Mouse (Mus musculus) left cerebral cortex, adult 9 months (tissue): ENCODE measurements at regions not wholly inside any gene's neighbourhood (a gene's known extent, or its start where the extent isn't known, plus 50 kb on each side); places are given as distances from the start of the nearest gene placed in this dataset.

Experiments used
- DNase-seq, 2 experiments: peaks; one replicate each; pipeline ENCODE4 v3.0.0; 2022; ENCODE audit warnings: low spot score in 2 of 2

- no peak for DNase-seq
Measured at GRCm38 (mm10) chr3:52543006-52543405, 274.9 kb downstream of the Foxo1 start.

DNA sequence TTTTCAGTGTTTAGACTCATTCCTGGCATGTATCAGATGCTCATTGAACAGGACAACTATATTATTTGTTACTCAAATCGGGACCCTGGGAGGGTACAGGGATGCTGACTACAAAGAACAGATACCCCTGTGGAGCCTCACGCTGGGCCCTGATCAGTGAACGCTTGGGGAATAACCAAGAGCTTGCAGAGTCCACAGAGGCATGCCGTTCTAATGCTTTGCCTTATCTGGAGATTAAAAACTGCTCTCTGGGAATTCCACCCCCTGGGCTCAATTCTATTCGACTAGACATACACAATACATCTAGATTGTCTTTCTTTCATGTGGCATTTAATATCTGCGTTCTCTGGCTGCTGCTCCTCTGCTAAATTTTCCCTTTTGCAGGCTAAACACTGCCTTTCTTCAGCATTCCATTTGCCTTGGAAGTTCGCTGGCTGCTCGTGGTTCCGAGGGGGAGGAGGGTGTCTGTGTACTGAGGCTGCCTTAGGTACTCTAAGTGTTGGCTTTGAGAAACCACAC is 272.8 kb downstream of the Foxo1 start:
- DNase-seq = no peak

DNA sequence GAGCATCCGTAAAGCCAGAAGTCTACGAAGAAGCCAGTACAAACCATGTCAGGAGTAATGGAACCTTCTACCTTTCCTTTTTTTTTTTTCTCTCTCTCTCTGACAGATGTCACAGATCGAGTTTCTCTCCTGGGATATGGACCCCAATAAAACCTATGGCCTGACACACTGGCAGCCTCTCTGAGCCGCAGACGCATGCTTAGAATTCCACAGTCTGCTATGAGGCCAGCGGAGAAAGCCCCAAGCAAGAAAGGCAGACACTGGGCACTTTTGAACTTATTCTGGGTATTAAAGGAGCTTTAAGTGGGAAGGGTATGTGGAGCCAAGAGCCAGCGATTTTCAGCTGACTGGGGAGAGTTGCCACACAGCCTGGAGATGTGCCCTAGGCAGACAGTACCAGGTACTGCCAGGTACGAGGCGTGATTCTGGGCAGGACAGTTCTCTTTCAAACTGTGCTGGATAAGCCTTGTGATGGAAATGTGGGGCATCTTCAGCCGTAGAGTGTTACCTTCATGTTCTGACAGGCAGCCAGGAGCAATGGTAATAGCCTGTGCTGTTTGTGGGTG is 271.8 kb downstream of the Foxo1 start:
- DNase-seq = no peak

DNA sequence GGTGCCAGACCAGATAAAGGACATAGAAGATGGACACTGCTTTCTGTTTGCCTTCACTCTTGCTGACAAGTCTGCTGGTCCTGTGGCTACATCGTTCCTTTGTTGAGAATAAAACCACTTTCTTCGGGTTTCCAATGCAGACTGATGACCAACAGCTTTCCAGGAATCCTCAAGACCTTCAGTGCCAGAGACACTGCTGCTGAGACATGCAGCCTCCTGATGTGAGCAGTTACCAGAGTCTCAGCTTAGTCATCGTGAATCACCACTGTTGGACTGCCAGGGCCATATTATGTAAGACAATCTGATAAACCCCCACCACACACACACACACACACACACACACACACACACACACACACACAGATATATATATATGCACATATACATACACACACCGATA is 270.2 kb downstream of the Foxo1 start:
- peak in 1 of 2 experiments; percentile 13 for DNase-seq

GRCm38 (mm10) chr3:52537362-52537911 is 269.3 kb downstream of the Foxo1 start:
- no peak for DNase-seq

DNA sequence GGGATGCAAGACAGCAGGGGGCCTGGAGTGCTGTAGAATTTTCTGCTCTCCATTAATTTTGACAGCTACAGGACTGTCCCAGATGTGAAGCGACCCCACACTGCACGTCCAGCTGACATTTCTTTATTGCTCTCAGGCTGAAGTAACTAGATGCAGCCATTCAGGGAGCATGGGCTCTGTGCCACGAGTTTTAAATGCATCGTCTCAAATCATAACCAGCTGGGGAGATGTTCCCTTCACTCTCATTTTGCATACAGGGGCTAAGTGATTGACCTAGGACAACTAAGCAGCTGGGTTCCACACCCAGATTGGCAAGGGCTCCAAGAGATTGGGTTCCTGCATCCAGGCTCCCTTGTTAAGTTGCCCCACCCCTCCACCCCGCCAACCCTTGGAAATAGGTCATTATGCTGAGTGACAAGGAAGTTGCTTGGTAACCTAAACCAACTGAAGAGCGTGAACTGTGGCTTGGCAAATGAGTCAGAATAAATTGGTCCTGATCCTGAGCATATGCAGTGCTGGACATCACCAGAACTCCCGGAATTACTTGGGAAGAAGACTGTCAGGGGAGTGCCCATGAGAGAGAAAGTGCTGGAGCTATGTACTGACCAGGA is 267.4 kb downstream of the Foxo1 start:
- no peak for DNase-seq

GRCm38 (mm10) chr3:52534118-52534517 is 266.0 kb downstream of the Foxo1 start:
- DNase-seq = no peak

DNA sequence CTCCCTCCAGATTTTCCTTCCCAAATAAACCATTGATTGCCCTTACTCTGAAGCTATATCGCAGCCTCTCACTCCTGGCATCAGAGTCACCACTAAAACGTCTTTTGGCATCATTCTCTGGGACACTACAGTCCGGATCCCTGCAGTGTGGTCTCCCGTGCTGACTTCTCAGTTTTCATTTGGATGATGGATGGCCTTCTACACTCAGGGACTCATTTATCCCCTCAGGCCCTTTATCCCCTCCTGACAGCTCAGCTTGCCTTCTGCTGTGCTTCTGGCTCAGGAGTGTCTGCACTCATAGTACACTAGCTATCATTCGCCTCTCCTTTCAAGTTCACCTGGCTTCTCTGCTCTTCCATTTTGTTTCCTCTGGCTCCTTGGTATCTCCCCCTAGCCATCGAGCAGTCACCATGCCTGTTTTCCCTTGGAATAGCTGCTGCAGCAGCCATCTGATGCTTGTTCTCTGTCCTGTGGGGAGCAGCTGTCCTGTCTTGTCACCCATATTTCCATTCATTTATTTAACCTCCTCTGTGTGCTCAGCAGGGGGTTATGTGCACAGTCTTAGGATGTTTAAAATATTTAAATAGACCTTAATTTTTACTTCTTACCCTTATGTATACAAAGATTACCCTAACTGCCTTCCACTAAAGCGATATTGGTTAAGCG is 263.7 kb downstream of the Foxo1 start:
- DNase-seq = no peak

GRCm38 (mm10) chr3:52530406-52530970 is 262.4 kb downstream of the Foxo1 start:
- no peak for DNase-seq

GRCm38 (mm10) chr3:52529136-52529535 is 261.0 kb downstream of the Foxo1 start:
- DNase-seq = no peak

DNA sequence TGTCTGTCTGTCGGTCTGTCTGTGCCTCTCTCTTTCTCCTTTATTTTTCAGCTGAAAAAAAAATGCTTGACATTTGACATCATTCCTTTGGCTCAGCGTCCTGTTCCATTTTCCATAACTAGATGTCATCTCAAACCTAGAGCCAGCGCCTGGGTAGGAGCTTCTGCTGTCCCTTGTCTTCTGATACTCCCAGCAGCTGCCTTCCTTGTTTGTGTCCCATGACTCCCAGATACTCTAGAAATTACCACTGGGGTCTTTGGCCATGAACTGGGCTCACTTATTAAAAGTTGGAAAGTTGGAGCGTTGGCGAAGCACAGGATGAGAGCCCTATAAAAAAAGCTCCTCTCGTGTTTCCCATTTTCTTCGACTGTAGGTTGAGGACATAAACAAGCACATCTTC is 260.4 kb downstream of the Foxo1 start:
- DNase-seq = no peak

GRCm38 (mm10) chr3:52527781-52528180 is 259.6 kb downstream of the Foxo1 start:
- DNase-seq = no peak

- no peak for DNase-seq
Measured at GRCm38 (mm10) chr3:52527010-52527754, 259.0 kb downstream of the Foxo1 start.

- no peak for DNase-seq
Measured at GRCm38 (mm10) chr3:52522886-52523285, 254.8 kb downstream of the Foxo1 start.

DNA sequence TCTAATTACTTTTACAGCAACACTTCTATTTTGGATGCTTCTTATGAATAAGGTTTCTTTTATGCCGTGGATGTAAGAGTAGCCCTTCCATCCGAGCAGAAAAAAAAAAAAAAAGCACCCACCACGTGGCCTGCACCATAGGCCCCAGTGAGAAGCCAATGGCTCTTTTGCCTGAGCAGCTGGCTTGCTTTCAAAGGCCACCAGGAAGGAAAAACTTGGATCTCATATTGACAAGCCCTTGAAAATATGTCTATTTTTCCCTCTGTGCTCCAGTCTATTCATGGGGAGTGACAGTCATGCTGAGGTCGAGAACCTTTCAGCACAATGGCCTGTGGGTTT is 252.4 kb downstream of the Foxo1 start:
- no peak for DNase-seq

DNA sequence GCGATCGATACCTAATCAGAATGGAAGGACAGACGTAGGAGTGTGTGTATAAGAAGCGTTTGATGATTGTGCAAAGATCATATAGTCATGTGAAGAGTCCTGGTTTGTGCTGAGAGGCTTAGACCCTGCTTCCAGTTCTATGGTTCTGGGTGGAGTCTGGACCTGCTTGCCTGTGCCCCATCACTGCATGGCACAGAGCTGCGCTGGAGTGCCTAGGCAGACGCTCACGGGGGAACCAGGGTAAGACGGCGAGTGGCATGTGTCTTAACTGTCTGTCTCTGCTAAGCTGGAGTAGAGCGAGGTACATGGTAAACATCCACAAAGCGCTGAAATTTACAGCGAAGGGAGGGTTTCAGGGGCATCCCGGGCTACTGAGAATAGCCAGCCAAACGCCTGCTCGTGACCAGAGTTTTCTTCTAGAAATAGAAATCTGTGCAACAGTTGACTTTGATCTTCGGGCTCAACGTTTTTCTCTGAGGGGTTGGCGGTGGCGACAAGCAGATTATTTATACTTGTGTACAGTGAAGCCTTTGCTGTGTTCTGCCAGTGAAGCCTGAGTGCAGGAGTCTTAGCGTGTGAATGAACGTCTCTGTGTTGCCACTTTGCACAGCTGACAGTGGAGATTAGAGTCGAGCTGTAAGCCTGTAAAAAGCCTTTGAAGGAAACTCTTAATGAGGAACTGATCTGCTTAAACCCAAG is 251.9 kb downstream of the Foxo1 start:
- DNase-seq = peak in 1 of 2 experiments; percentile 39

- no peak for DNase-seq
Measured at GRCm38 (mm10) chr3:52517808-52518207, 249.7 kb downstream of the Foxo1 start.

GRCm38 (mm10) chr3:52516691-52517090 is 248.6 kb downstream of the Foxo1 start:
- no peak for DNase-seq

GRCm38 (mm10) chr3:52512761-52513160 is 244.6 kb downstream of the Foxo1 start:
- DNase-seq = no peak

GRCm38 (mm10) chr3:52511549-52511948 is 243.4 kb downstream of the Foxo1 start:
- DNase-seq = no peak

DNA sequence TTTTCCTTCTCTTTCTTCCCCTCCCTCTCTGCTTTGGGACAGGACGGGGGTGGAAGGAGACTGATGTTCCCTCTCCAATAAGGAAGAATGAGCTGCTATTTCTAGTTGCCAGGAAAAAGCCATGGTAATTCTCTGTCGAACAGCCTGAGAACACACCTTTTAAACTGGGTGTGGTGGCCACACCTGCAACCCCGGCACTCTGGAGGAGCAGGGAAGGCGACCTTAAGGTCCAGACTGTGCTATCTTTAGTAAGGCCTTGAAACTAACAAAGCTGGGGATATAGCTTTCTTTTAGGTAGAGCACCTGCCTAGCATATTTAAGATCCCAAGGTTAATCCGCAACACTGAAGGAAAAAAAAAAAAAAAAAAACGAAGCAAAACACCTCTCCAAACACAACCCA is 242.7 kb downstream of the Foxo1 start:
- no peak for DNase-seq
